Mouse (Mus musculus): ENCODE measurements around the gene Inha. TPM values are rescaled to one million over a fixed set of nuclear protein-coding genes. Genes with fewer than 3 reads are reported as not detected.

Inha gene
- polyA plus RNA-seq, 1 experiment from 2014 or later, result 8.6 TPM

- ATAC-seq (ENCODE audit: low FRiP score), result no peak
- Histone ChIP-seq H3K27me3 (peaks cover 29% of the 10 kb centered on the region), H3K4me2 (replicated peaks) (no peak overlapping the region), H3K4me3 (no peak overlapping the region), H3K9ac (no peak overlapping the region; the same call in 1 of the 2 replicates), H3K27ac (peak overlapping the region; percentile 7; the same call in 1 of the 2 replicates), H3K4me1 (peaks cover 15% of the 10 kb centered on the region), H3K36me3 (no peaks in the 10 kb centered on the region), H3K9me3 (replicated peaks) (no peaks in the 10 kb centered on the region)
- 47% methylated on average over 4 of the region's 4 CpGs for WGBS
Measured at GRCm38 (mm10) chr1:75511437-75512210, 4.7 kb downstream of the Inha start.

DNA sequence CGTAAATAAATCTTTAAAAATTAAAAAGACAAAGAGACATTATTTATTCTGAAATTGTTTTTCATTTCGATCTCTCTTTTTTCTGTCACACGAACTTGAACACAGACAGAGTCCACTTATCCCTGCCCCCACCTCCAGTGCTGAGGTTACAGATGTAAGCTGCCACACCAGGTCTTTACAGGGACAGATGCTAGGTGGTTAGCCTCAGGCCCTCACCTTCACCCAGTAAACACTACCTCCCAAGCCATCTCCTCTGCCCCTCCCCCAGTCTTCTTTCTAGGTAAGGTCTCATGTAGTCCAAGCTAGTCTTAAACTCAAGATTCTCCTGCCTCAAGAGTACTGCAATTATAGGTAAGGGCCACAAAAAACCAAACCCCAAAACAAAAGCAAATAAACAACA, 5.7 kb downstream of the Inha start:
- Histone ChIP-seq H3K9me3 (replicated peaks) (no peaks in the 10 kb centered on the region), H3K4me3 (no peak overlapping the region), H3K9ac (no peak overlapping the region), H3K27ac (no peak overlapping the region), H3K27me3 (peaks cover 19% of the 10 kb centered on the region), H3K36me3 (no peaks in the 10 kb centered on the region), H3K4me1 (peaks cover 7% of the 10 kb centered on the region; the same call in 1 of the 2 replicates), H3K4me2 (replicated peaks) (no peak overlapping the region)
- no peak for ATAC-seq (ENCODE audit: low FRiP score)
- WGBS, result 74% methylated on average over 3 of the region's 3 CpGs

- no peak for ATAC-seq (ENCODE audit: low FRiP score)
- no peak overlapping the region for H3K4me2 ChIP-seq (replicated peaks)
- no peaks in the 10 kb centered on the region for H3K9me3 ChIP-seq (replicated peaks)
- no peaks in the 10 kb centered on the region for H3K36me3 ChIP-seq
- H3K9ac ChIP-seq, result no peak overlapping the region
- WGBS, result 84% methylated on average over 15 of the region's 15 CpGs
- H3K4me3 ChIP-seq, result no peak overlapping the region
- peaks cover 4% of the 10 kb centered on the region for H3K4me1 ChIP-seq
- H3K27ac ChIP-seq, result no peak overlapping the region
- no peaks in the 10 kb centered on the region for H3K27me3 ChIP-seq
Measured at GRCm38 (mm10) chr1:75516703-75517380, 10.0 kb downstream of the Inha start.

- no peak for ATAC-seq (ENCODE audit: low FRiP score)
- H3K4me3 ChIP-seq, result no peak overlapping the region
- 56% methylated on average over 4 of the region's 4 CpGs for WGBS
- no peak overlapping the region for H3K9ac ChIP-seq
- H3K4me2 ChIP-seq (replicated peaks), result no peak overlapping the region
- no peak overlapping the region for H3K27ac ChIP-seq
- H3K9me3 ChIP-seq (replicated peaks), result no peaks in the 10 kb centered on the region
- H3K4me1 ChIP-seq, result peaks cover 9% of the 10 kb centered on the region
- no peaks in the 10 kb centered on the region for H3K36me3 ChIP-seq
- H3K27me3 ChIP-seq, result no peaks in the 10 kb centered on the region
Measured at GRCm38 (mm10) chr1:75517984-75518383, 11.1 kb downstream of the Inha start.

DNA sequence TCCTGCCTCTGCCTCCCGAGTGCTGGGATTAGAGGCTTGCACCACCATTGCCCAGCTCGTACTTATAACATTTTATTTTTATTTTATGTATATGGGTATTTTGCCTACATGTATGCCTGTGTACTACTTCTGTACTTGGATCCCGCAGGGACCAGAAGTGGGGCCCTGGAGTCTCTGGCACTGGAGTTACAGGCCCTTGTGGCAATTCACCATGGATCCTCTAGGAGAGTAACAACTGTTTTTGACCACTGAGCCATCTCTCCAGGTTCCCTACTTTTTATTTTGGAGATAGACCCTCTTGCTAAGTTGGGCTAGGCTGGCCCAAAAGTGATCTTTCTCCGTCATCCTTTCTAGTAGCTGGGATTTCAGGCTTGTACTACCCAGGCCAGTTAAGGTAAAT, 11.6 kb downstream of the Inha start:
- H3K4me2 ChIP-seq (replicated peaks), result no peak overlapping the region
- H3K4me3 ChIP-seq, result no peak overlapping the region
- WGBS, result 97% methylated on average over 4 of the region's 4 CpGs
- H3K27ac ChIP-seq, result no peak overlapping the region
- no peaks in the 10 kb centered on the region for H3K36me3 ChIP-seq
- ATAC-seq (ENCODE audit: low FRiP score), result no peak
- peaks cover 9% of the 10 kb centered on the region for H3K4me1 ChIP-seq
- H3K27me3 ChIP-seq, result no peaks in the 10 kb centered on the region
- H3K9me3 ChIP-seq (replicated peaks), result no peaks in the 10 kb centered on the region
- H3K9ac ChIP-seq, result no peak overlapping the region

DNA sequence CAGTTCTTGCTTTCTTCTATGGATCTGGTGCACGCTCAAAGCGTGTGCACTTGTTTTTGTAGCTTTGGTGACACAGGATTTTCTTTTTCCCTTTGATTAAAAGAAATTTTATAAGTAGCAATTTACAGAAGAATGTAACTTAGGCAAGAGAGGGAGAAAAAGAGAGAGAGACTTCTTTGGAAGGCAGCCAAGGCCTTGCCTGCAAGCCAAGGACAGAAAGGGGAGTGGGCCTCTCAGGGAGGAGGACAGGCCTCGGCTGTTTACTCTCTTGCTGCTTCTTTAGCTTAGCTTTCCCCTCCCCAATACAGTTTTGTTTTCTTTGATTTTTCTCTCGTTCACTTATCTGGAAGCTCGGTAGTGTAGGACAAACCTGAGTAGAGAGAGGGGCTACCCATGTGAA, 12.7 kb downstream of the Inha start:
- H3K4me2 ChIP-seq (replicated peaks), result no peak overlapping the region
- H3K27me3 ChIP-seq, result no peaks in the 10 kb centered on the region
- ATAC-seq (ENCODE audit: low FRiP score), result no peak
- H3K27ac ChIP-seq, result no peak overlapping the region
- H3K4me3 ChIP-seq, result no peak overlapping the region
- H3K36me3 ChIP-seq, result no peaks in the 10 kb centered on the region
- H3K4me1 ChIP-seq, result peaks cover 9% of the 10 kb centered on the region
- WGBS, result 90% methylated on average over 5 of the region's 5 CpGs
- no peaks in the 10 kb centered on the region for H3K9me3 ChIP-seq (replicated peaks)
- no peak overlapping the region for H3K9ac ChIP-seq

GRCm38 (mm10) chr1:75521321-75522031, 14.6 kb downstream of the Inha start, which contains the start of gene Stk11ip:
Gene Stk11ip (plus strand): TSS chr1:75521529.
- ATAC-seq (ENCODE audit: low FRiP score), result peak; percentile 97
- Histone ChIP-seq H3K9me3 (replicated peaks) (no peaks in the 10 kb centered on the region), H3K27ac (peak within 1 kb of the TSS; percentile 86), H3K27me3 (no peaks in the 10 kb centered on the region), H3K4me3 (peak within 1 kb of the TSS; percentile 66), H3K36me3 (peaks cover 4% of the 10 kb centered on the region), H3K4me1 (peaks cover 9% of the 10 kb centered on the region), H3K9ac (peak within 1 kb of the TSS; percentile 54), H3K4me2 (replicated peaks) (peak within 1 kb of the TSS; percentile 71)
- under 1% methylated on average over 46 of the region's 46 CpGs for WGBS

GRCm38 (mm10) chr1:75524679-75525078, 17.8 kb downstream of the Inha start:
- Histone ChIP-seq H3K27ac (no peak overlapping the region), H3K9me3 (replicated peaks) (no peaks in the 10 kb centered on the region), H3K4me2 (replicated peaks) (no peak overlapping the region), H3K4me3 (no peak overlapping the region), H3K36me3 (peaks cover 35% of the 10 kb centered on the region), H3K27me3 (no peaks in the 10 kb centered on the region), H3K4me1 (peaks cover 9% of the 10 kb centered on the region), H3K9ac (no peak overlapping the region)
- 91% methylated on average over 7 of the region's 7 CpGs for WGBS
- ATAC-seq (ENCODE audit: low FRiP score), result no peak

GRCm38 (mm10) chr1:75530546-75530945, 23.7 kb downstream of the Inha start:
- Histone ChIP-seq H3K27ac (no peak overlapping the region), H3K9ac (no peak overlapping the region), H3K36me3 (peaks cover 71% of the 10 kb centered on the region), H3K4me1 (no peaks in the 10 kb centered on the region), H3K4me2 (replicated peaks) (no peak overlapping the region), H3K9me3 (replicated peaks) (no peaks in the 10 kb centered on the region), H3K27me3 (no peaks in the 10 kb centered on the region), H3K4me3 (no peak overlapping the region)
- 88% methylated on average over 4 of the region's 4 CpGs for WGBS
- ATAC-seq (ENCODE audit: low FRiP score), result no peak

DNA sequence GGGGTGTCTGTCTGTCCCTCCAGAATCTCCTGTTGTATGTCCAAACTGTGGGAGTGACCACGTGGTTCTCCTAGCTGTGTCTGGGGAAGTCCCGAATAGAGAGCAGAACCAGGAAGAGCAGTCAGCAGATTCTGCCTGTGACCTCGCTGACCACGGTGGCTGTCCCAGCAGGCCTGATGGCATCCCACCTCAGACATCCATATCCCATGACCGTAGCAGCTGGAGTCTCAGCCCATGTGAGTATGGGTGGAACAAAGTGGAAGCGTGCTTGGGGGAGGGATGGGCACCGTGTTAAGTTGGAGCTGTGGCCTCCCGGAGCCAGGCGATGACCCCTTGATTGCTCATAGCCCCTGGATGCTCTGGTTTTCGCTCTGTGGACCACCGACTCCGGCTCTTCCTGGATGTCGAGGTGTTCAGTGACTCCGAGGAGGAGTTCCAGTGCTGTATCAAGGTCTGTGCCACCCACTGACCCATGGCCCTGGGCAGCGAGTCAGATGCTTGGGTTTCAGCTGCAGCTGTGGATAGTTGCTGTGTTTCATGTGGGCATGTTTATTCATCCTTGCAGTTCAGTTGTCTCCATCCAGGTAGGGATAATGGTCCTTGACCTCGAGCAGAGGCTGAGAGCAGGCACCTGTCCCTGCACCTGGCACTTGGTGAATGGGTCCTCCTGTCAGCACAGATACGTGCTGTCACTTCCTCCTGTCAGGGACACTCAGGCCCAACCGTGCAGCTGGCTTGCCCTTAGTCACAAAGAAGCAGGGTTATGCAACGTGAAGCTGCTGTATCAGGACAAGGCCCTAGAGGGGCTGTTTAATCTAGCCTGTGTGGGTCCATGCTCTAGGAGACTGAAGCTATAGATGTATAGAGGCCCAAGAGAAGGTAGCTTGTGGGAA, 25.6 kb downstream of the Inha start:
- no peak overlapping the region for H3K4me3 ChIP-seq
- ATAC-seq (ENCODE audit: low FRiP score), result no peak
- no peaks in the 10 kb centered on the region for H3K27me3 ChIP-seq
- H3K27ac ChIP-seq, result no peak overlapping the region
- no peak overlapping the region for H3K9ac ChIP-seq
- no peaks in the 10 kb centered on the region for H3K9me3 ChIP-seq (replicated peaks)
- H3K36me3 ChIP-seq, result peaks cover 76% of the 10 kb centered on the region
- whole genome bisulfite sequencing, result 88% methylated on average over 19 of the region's 19 CpGs
- H3K4me1 ChIP-seq, result no peaks in the 10 kb centered on the region
- H3K4me2 ChIP-seq (replicated peaks), result no peak overlapping the region

DNA sequence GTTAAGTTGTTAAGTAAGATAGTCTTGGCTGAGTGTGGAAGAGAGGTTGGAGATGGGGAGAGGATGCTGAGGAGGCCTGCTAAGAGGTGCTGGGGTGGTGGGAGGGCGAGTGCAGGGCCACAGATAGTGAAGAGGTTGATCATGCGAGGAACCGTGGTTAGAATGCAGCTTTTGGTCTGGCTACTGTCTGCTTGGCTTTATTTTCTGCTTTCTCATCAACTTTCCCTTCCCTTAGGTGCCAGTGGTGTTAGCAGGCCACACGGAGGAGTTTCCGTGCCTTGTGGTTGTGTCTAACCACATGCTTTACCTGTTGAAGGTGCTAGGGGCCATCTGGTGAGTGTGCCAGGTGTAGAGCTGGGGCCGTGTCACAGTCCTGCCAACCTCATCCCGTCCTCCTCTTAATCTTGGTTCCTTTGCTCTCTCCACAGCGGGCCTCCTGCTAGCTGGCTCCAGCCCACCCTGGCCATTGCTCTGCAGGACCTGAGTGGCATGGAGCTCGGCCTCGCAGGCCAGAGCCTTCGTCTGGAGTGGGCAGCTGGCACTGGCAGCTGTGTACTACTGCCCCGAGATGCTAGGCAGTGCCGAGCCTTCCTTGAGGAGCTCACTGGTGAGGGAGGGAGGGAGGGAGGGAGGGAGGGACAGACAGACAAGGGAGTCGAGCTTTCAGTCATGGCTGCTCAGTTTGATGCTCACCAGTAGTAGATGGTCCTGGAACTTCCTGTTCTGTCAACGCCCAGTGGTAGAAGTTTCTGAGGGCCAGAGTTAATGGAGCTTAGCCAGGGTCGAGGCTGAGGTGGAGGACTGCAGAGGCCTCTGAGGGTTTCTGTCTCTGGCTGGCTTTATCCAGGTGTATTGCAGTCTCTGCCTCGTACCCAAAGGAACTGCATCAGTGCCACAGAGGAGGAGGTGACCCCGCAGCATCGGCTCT, 26.7 kb downstream of the Inha start:
- H3K27ac ChIP-seq, result no peak overlapping the region
- no peaks in the 10 kb centered on the region for H3K9me3 ChIP-seq (replicated peaks)
- H3K4me1 ChIP-seq, result no peaks in the 10 kb centered on the region
- H3K4me2 ChIP-seq (replicated peaks), result no peak overlapping the region
- 90% methylated on average over 18 of the region's 19 CpGs for WGBS
- H3K9ac ChIP-seq, result no peak overlapping the region
- ATAC-seq (ENCODE audit: low FRiP score), result no peak
- H3K27me3 ChIP-seq, result no peaks in the 10 kb centered on the region
- H3K36me3 ChIP-seq, result peaks cover 68% of the 10 kb centered on the region
- H3K4me3 ChIP-seq, result no peak overlapping the region

Measured in hindbrain, embryonic 12.5 days (tissue).